Mouse (Mus musculus) embryonic facial prominence, embryonic 14.5 days (tissue): Measurements from ENCODE around the gene Rps26. TPM values are rescaled to one million over a fixed set of nuclear protein-coding genes. Genes with fewer than 3 reads are reported as not detected.

Experiments used
- ATAC-seq: fragments of 200-750 bp; cut with Nextera tagmentation; 2 replicates; pipeline ENCODE4 v1.8.0; 2017; ENCODE audit warnings: low read depth, moderate number of reproducible peaks, moderate TSS enrichment
- DNase-seq: peaks from one replicate; pipeline ENCODE4 v3.0.0-alpha.2; 2015; ENCODE audit warnings: low spot score
- H3K27ac ChIP-seq: fragments of 300-500 bp; sonication (generic); replicated peaks from 2 replicates; pipeline ENCODE4 v1.5.1; 2014; ENCODE audit warnings: low read depth, mild to moderate bottlenecking, low read length, moderate library complexity
- H3K27me3 ChIP-seq: fragments of 300-500 bp; sonication (generic); replicated peaks from 2 replicates; pipeline ENCODE4 v1.6.1; 2014; ENCODE audit warnings: low read length; ENCODE audit not compliant: control insufficient read depth, insufficient read depth
- H3K36me3 ChIP-seq: fragments of 300-500 bp; sonication (generic); 2 replicates; pipeline ENCODE4 v1.6.1; 2014; ENCODE audit warnings: low read length, mixed read lengths; ENCODE audit not compliant: control insufficient read depth, insufficient read depth
- H3K4me1 ChIP-seq: fragments of 300-500 bp; sonication (generic); 2 replicates; pipeline ENCODE4 v1.6.1; 2014; ENCODE audit warnings: antibody characterized with exemption, low read length; ENCODE audit not compliant: control insufficient read depth, insufficient read depth
- H3K4me2 ChIP-seq: fragments of 300-500 bp; sonication (generic); 2 replicates; pipeline ENCODE4 v1.6.1; 2014; ENCODE audit warnings: low read depth, mild to moderate bottlenecking, low read length, moderate library complexity, mixed read lengths
- H3K4me3 ChIP-seq: fragments of 300-500 bp; sonication (generic); 2 replicates; pipeline ENCODE4 v1.5.1; 2014; ENCODE audit warnings: low read depth, mild to moderate bottlenecking, low read length
- H3K9ac ChIP-seq: fragments of 300-500 bp; sonication (generic); 2 replicates; pipeline ENCODE4 v1.6.1; 2014; ENCODE audit warnings: low read depth, mild to moderate bottlenecking, low read length, moderate library complexity, mixed read lengths
- H3K9me3 ChIP-seq: fragments of 300-500 bp; sonication (generic); 2 replicates; pipeline ENCODE4 v1.6.1; 2016; ENCODE audit warnings: low read length; ENCODE audit not compliant: control insufficient read depth
- WGBS: fragments of 180-500 bp; shearing (Covaris S2); extraction: QIAGEN DNeasy Blood & Tissue Kit; methylation state at CpG from one replicate; pipeline ENCODE4 v1.1.7; 2014; 5-methylcytosine and 5-hydroxymethylcytosine counted together
- polyA plus RNA-seq: library from polyadenylated mRNA; unstranded; fragments of >200 nt; fragmentation: Nextera tagmentation; extraction: Ambion mirVana; gene quantifications from 2 replicates; pipeline ENCODE4 v1.2.1, GENCODE M21; 2014

Gene Rps26
- polyA plus RNA-seq, 1 experiment from 2014 or later, result 1,162 TPM

GRCm38 (mm10) chr10:128612433-128613153, 14.0 kb downstream of the Rps26 start:
- no peaks in the 10 kb centered on the region for H3K4me1 ChIP-seq
- no peak overlapping the region for H3K4me3 ChIP-seq
- H3K9ac ChIP-seq, result no peak overlapping the region; the same call in 1 of the 2 replicates
- no peaks in the 10 kb centered on the region for H3K9me3 ChIP-seq
- 14% methylated on average over 16 of the region's 16 CpGs for WGBS
- no peaks in the 10 kb centered on the region for H3K27me3 ChIP-seq
- ATAC-seq (peak; percentile 82), DNase-seq (peak; percentile 89)
- no peak overlapping the region for H3K27ac ChIP-seq
- no peaks in the 10 kb centered on the region for H3K36me3 ChIP-seq
- peak overlapping the region; percentile 27 for H3K4me2 ChIP-seq

DNA sequence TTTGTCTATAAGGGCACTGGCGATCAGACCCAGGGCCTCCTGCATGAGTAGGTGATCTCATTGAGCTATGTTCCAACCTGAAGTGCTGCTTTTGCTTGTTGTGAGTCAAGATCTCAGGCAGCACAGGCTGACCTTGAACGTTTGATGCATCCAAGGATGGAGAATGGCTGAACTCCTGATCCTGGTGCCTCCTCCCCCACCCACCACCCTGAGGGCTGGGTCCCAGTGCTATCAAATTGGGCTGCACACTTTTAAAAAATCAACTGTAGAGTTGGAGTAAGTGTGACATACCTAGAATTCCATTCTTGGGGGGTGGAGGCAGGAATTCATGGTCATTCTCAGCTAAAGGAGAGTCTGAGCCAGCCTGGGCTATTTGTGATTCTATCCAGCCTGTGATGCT, 20.1 kb downstream of the Rps26 start:
- Histone ChIP-seq H3K4me3 (no peak overlapping the region), H3K4me1 (no peaks in the 10 kb centered on the region), H3K4me2 (no peak overlapping the region), H3K9ac (no peak overlapping the region), H3K36me3 (no peaks in the 10 kb centered on the region), H3K9me3 (no peaks in the 10 kb centered on the region), H3K27ac (no peak overlapping the region), H3K27me3 (no peaks in the 10 kb centered on the region)
- 35% methylated on average over 2 of the region's 2 CpGs for WGBS
- ATAC-seq, result no peak
- DNase-seq, result no peak

GRCm38 (mm10) chr10:128602470-128603128, 23.9 kb downstream of the Rps26 start:
- DNase-seq (no peak), ATAC-seq (no peak)
- no peaks in the 10 kb centered on the region for H3K4me1 ChIP-seq
- no peak overlapping the region for H3K4me2 ChIP-seq
- H3K27ac ChIP-seq, result no peak overlapping the region
- H3K4me3 ChIP-seq, result no peak overlapping the region
- H3K9me3 ChIP-seq, result no peaks in the 10 kb centered on the region
- no peaks in the 10 kb centered on the region for H3K27me3 ChIP-seq
- WGBS, result 78% methylated on average over 4 of the region's 4 CpGs
- no peaks in the 10 kb centered on the region for H3K36me3 ChIP-seq
- no peak overlapping the region for H3K9ac ChIP-seq

DNA sequence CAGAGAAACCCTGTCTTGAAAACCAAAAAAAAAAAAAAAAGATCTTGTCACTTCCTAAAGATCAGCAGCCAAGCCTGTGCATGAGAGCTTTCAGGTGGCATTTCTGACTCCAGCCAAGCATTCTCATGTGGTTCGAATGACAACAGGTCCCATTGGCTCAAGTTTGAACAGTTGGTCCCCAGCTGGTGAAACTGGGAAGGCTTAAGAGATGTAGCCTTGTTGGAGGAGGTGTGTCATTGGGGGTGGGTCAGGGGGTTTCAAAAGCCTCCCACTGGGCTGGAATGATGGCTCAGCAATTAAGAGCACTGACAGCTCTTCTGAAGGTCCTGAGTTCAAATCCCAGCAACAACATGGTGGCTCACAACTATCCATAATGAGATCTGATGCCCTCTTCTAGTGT, 25.0 kb downstream of the Rps26 start:
- H3K27ac ChIP-seq, result no peak overlapping the region
- H3K4me2 ChIP-seq, result no peak overlapping the region
- WGBS, result 72% methylated on average over 1 of the region's 1 CpGs
- DNase-seq (no peak), ATAC-seq (no peak)
- no peaks in the 10 kb centered on the region for H3K36me3 ChIP-seq
- H3K4me3 ChIP-seq, result no peak overlapping the region
- H3K9me3 ChIP-seq, result no peaks in the 10 kb centered on the region
- H3K9ac ChIP-seq, result no peak overlapping the region
- H3K27me3 ChIP-seq, result no peaks in the 10 kb centered on the region
- H3K4me1 ChIP-seq, result no peaks in the 10 kb centered on the region

DNA sequence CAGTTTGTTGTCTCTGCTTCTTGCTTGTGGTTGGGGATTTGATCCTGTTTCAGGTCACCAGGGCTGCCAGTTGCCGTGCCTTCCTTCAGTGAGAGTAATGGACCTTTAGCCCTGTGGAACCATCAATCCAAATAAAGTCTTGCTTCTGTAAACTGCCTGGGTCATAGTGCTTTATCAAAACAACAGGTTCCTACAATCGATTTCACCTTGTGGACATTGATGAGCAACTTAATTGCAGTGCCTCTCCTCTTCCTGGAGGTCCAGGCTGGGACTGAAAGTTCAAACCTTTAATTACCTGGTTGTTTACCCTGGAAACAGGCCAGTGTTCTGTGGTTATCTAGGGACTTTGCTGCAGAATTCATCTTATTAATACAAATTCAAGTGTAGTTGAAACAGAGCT, 28.1 kb downstream of the Rps26 start:
- Histone ChIP-seq H3K36me3 (no peaks in the 10 kb centered on the region), H3K27me3 (no peaks in the 10 kb centered on the region), H3K4me3 (no peak overlapping the region), H3K9ac (no peak overlapping the region), H3K27ac (no peak overlapping the region), H3K9me3 (no peaks in the 10 kb centered on the region), H3K4me2 (no peak overlapping the region), H3K4me1 (no peaks in the 10 kb centered on the region)
- DNase-seq, result no peak
- 62% methylated on average over 2 of the region's 2 CpGs for WGBS
- ATAC-seq, result no peak

- DNase-seq (no peak), ATAC-seq (no peak)
- Histone ChIP-seq H3K4me2 (no peak overlapping the region), H3K27ac (no peak overlapping the region), H3K36me3 (no peaks in the 10 kb centered on the region), H3K4me1 (no peaks in the 10 kb centered on the region), H3K9me3 (no peaks in the 10 kb centered on the region), H3K27me3 (peaks cover 19% of the 10 kb centered on the region), H3K4me3 (no peak overlapping the region), H3K9ac (no peak overlapping the region)
- WGBS, result 83% methylated on average over 5 of the region's 5 CpGs
Measured at GRCm38 (mm10) chr10:128592797-128593196, 33.8 kb downstream of the Rps26 start.

DNA sequence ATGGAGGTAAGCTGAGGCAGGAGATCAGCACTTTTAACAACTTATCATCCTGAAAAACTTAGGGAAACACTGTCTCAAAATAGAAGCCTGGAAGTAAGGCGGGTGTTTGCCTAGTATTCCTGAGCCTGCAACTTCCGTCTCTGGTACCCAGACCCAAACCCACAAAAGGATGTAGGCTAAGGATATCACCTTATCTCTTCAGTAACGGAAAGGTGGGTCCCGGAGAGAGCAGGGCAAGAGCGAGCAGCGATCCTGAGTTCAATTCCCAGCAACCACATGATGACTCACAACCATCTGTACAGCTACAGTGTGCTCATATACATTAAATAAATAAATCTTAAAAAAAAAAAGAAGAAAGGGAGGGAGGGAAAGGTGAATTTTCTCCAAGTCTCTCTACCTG, 35.1 kb downstream of the Rps26 start:
- ATAC-seq (no peak), DNase-seq (no peak)
- no peaks in the 10 kb centered on the region for H3K9me3 ChIP-seq
- H3K36me3 ChIP-seq, result no peaks in the 10 kb centered on the region
- H3K27me3 ChIP-seq, result peaks cover 28% of the 10 kb centered on the region
- H3K27ac ChIP-seq, result no peak overlapping the region
- H3K4me2 ChIP-seq, result no peak overlapping the region
- WGBS, result 82% methylated on average over 6 of the region's 6 CpGs
- no peak overlapping the region for H3K9ac ChIP-seq
- H3K4me1 ChIP-seq, result peaks cover 6% of the 10 kb centered on the region; the same call in 1 of the 2 replicates
- H3K4me3 ChIP-seq, result no peak overlapping the region

- Histone ChIP-seq H3K9me3 (no peaks in the 10 kb centered on the region), H3K36me3 (no peaks in the 10 kb centered on the region), H3K4me1 (peaks cover 6% of the 10 kb centered on the region; the same call in 1 of the 2 replicates), H3K27me3 (peaks cover 28% of the 10 kb centered on the region), H3K27ac (peak overlapping the region; percentile 86), H3K9ac (peak overlapping the region; percentile 67), H3K4me2 (peak overlapping the region; percentile 98), H3K4me3 (peak overlapping the region; percentile 69)
- under 1% methylated on average over 19 of the region's 43 CpGs for WGBS
- DNase-seq (peak; percentile 77), ATAC-seq (peak; percentile 45)
Measured at GRCm38 (mm10) chr10:128590193-128590690, 36.3 kb downstream of the Rps26 start.
